Mouse (Mus musculus) thymus, postnatal 10 days (tissue): Measurements from ENCODE around the gene Nup37.
A peak's percentile ranks its signal among the peaks of the same experiment; 100 is the strongest.

Experiments used
- DNase-seq, 2 experiments: peaks; one replicate each; pipeline ENCODE4 v3.0.0; 2021; ENCODE audit warnings: low spot score in 2 of 2

The Nup37 gene

GRCm38 (mm10) chr10:88146707-88147477 is at the start of gene Nup37, which contains the start of gene Parpbp:
Gene Nup37, plus strand, starts transcription at chr10:88146992.
Gene Parpbp, minus strand, starts transcription at chr10:88146941.
- DNase-seq, result peak; percentile 78 to 92

- DNase-seq, result no peak
Observed at GRCm38 (mm10) chr10:88106169-88106568, 40.6 kb upstream of the Nup37 start.

- DNase-seq, result no peak
Observed at GRCm38 (mm10) chr10:88113290-88113689, 33.5 kb upstream of the Nup37 start.

- no peak for DNase-seq
Observed at GRCm38 (mm10) chr10:88119721-88120120, 27.1 kb upstream of the Nup37 start.

- DNase-seq, result no peak
Observed at GRCm38 (mm10) chr10:88135630-88136029, 11.2 kb upstream of the Nup37 start.

- no peak for DNase-seq
Observed at GRCm38 (mm10) chr10:88146187-88146586, 605 bp upstream of the Nup37 start.

- no peak for DNase-seq
Observed at GRCm38 (mm10) chr10:88150381-88150780, 3.6 kb downstream of the Nup37 start.

GRCm38 (mm10) chr10:88151658-88152057 is 4.9 kb downstream of the Nup37 start:
- DNase-seq, result no peak

- DNase-seq, result no peak
Observed at GRCm38 (mm10) chr10:88162096-88162495, 15.3 kb downstream of the Nup37 start.

GRCm38 (mm10) chr10:88162676-88163075 is 15.9 kb downstream of the Nup37 start:
- DNase-seq, result no peak

- peak in 1 of 2 experiments; percentile 24 for DNase-seq
Observed at GRCm38 (mm10) chr10:88166158-88166557, 19.4 kb downstream of the Nup37 start.

- no peak for DNase-seq
Observed at GRCm38 (mm10) chr10:88167438-88168077, 20.8 kb downstream of the Nup37 start.

GRCm38 (mm10) chr10:88200541-88200940 is 53.7 kb downstream of the Nup37 start:
- no peak for DNase-seq

GRCm38 (mm10) chr10:88200951-88201638 is 54.3 kb downstream of the Nup37 start, which contains the start of gene Washc3:
Gene Washc3, plus strand, starts transcription at chr10:88201093.
- peak; percentile 87 to 89 for DNase-seq

- no peak for DNase-seq
Observed at GRCm38 (mm10) chr10:88201650-88202049, 54.9 kb downstream of the Nup37 start.

- peak in 1 of 2 experiments; percentile 10 for DNase-seq
Observed at GRCm38 (mm10) chr10:88202581-88202980, 55.8 kb downstream of the Nup37 start.

GRCm38 (mm10) chr10:88203236-88203635 is 56.4 kb downstream of the Nup37 start:
- DNase-seq, result peak; percentile 30 to 36

GRCm38 (mm10) chr10:88212644-88213043 is 65.9 kb downstream of the Nup37 start:
- no peak for DNase-seq

GRCm38 (mm10) chr10:88214800-88215514 is 68.2 kb downstream of the Nup37 start:
- no peak for DNase-seq

GRCm38 (mm10) chr10:88218161-88218560 is 71.4 kb downstream of the Nup37 start:
- DNase-seq, result no peak

GRCm38 (mm10) chr10:88221718-88222117 is 74.9 kb downstream of the Nup37 start:
- DNase-seq, result no peak

- no peak for DNase-seq
Observed at GRCm38 (mm10) chr10:88225421-88225820, 78.6 kb downstream of the Nup37 start.
